Mouse (Mus musculus) forebrain, embryonic 11.5 days (tissue): Measurements from ENCODE around the gene Dock8. TPM values are rescaled to one million over a fixed set of nuclear protein-coding genes. Genes with fewer than 3 reads are reported as not detected.

Experiments
- ATAC-seq: fragments of 200-750 bp; cut with Nextera tagmentation; replicated peaks from 2 replicates; pipeline ENCODE4 v1.8.0; 2017; ENCODE audit warnings: moderate TSS enrichment; ENCODE audit not compliant: low FRiP score
- DNase-seq: peaks from one replicate; pipeline ENCODE4 v3.0.0-alpha.2; 2017; ENCODE audit warnings: low spot score
- H3K27ac ChIP-seq: fragments of 300-500 bp; sonication (generic); 2 replicates; pipeline ENCODE4 v1.5.1; 2014; ENCODE audit warnings: low read depth, low read length
- H3K27me3 ChIP-seq: fragments of 300-500 bp; sonication (generic); 2 replicates; pipeline ENCODE4 v1.6.1; 2014; ENCODE audit warnings: mild to moderate bottlenecking, low read length, mixed read lengths; ENCODE audit not compliant: control insufficient read depth, insufficient read depth
- H3K36me3 ChIP-seq: fragments of 300-500 bp; sonication (generic); 2 replicates; pipeline ENCODE4 v1.6.1; 2014; ENCODE audit warnings: mild to moderate bottlenecking, low read length, moderate library complexity, mixed read lengths; ENCODE audit not compliant: control insufficient read depth, insufficient read depth
- H3K4me1 ChIP-seq: fragments of 300-500 bp; sonication (generic); replicated peaks from 2 replicates; pipeline ENCODE4 v1.6.1; 2014; ENCODE audit warnings: low read length, mixed read lengths; ENCODE audit not compliant: control insufficient read depth, insufficient read depth
- H3K4me2 ChIP-seq: fragments of 300-500 bp; sonication (generic); 2 replicates; pipeline ENCODE4 v1.6.1; 2014; ENCODE audit warnings: low read depth, mild to moderate bottlenecking, low read length, moderate library complexity, mixed read lengths; ENCODE audit not compliant: severe bottlenecking
- H3K4me3 ChIP-seq: fragments of 300-500 bp; sonication (generic); 2 replicates; pipeline ENCODE4 v1.5.1; 2014; ENCODE audit warnings: low read depth, low read length
- H3K9ac ChIP-seq: fragments of 300-500 bp; sonication (generic); 2 replicates; pipeline ENCODE4 v1.6.1; 2014; ENCODE audit warnings: low read length
- H3K9me3 ChIP-seq: fragments of 300-500 bp; sonication (generic); 2 replicates; pipeline ENCODE4 v1.6.1; 2016; ENCODE audit warnings: low read length, mixed read lengths; ENCODE audit not compliant: control insufficient read depth
- WGBS: fragments of 180-500 bp; shearing (Covaris S2); extraction: QIAGEN DNeasy Blood & Tissue Kit; methylation state at CpG from one replicate; pipeline ENCODE4 v1.1.7; 2014; 5-methylcytosine and 5-hydroxymethylcytosine counted together
- polyA plus RNA-seq: library from polyadenylated mRNA; unstranded; fragments of >200 nt; fragmentation: Nextera tagmentation; extraction: Ambion mirVana; gene quantifications from 2 replicates; pipeline ENCODE4 v1.2.1, GENCODE M21; 2014

Dock8 gene
- polyA plus RNA-seq, 1 experiment from 2014 or later = 1.3 TPM

DNA sequence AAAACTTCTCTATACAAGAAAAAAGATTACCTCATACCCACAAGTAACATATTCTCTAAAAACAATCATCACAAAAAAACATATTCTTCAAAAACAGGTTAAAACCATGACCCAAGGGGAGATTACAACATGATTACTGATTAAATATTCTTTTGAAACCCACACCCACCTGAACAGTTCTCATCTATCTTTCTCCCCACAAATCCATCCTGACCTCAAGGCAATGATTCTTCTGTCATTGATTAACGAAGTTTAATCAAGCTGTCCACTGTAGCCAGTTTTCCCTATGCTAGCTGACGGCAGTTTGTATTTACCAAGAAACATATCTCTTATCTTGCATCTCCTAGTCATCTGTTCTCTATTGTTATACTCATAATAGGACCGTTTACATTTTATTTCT, 98.6 kb downstream of the Dock8 start:
- 81% methylated on average over 3 of the region's 3 CpGs for WGBS
- DNase-seq (no peak), ATAC-seq (no peak)
- Histone ChIP-seq H3K9ac (no peak overlapping the region), H3K27ac (no peak overlapping the region), H3K4me3 (no peak overlapping the region), H3K27me3 (no peaks in the 10 kb centered on the region), H3K4me1 (0 out of 2 replicates have a peak, but pooled peaks cover 3% of the 10 kb centered on the region), H3K36me3 (no peaks in the 10 kb centered on the region), H3K9me3 (no peaks in the 10 kb centered on the region), H3K4me2 (no peak overlapping the region)

GRCm38 (mm10) chr19:25098941-25099340, 99.6 kb downstream of the Dock8 start:
- Histone ChIP-seq H3K4me1 (0 out of 2 replicates have a peak, but pooled peaks cover 3% of the 10 kb centered on the region), H3K4me2 (no peak overlapping the region), H3K9me3 (no peaks in the 10 kb centered on the region), H3K27me3 (no peaks in the 10 kb centered on the region), H3K4me3 (no peak overlapping the region), H3K36me3 (no peaks in the 10 kb centered on the region), H3K27ac (no peak overlapping the region), H3K9ac (no peak overlapping the region)
- DNase-seq (no peak), ATAC-seq (no peak)
- WGBS = 87% methylated on average over 4 of the region's 4 CpGs

DNA sequence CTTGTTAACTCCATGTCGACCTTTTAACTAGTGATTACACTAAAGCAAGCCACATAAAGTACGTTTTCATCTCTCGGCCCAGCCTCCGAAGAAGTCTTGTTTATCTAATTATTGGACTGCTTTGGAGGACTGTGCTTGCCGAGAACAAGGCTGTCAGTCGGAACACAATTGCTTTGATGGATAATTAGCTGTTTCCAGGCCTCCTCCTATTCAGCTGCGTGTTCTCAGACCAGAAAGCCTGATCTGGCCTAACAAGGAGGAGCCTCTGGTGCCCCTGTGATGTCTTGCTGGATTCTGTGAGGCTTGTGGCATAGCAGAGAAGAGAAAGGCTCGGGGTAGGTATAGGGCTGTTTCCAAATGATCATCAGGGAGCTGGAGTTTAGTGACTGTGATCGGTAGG, 106.3 kb downstream of the Dock8 start:
- no peak overlapping the region for H3K4me2 ChIP-seq
- peak; percentile 58 for DNase-seq
- peaks cover 8% of the 10 kb centered on the region; the same call in 1 of the 2 replicates for H3K4me1 ChIP-seq
- H3K4me3 ChIP-seq = no peak overlapping the region
- no peaks in the 10 kb centered on the region for H3K9me3 ChIP-seq
- H3K36me3 ChIP-seq = no peaks in the 10 kb centered on the region
- no peak overlapping the region for H3K9ac ChIP-seq
- H3K27ac ChIP-seq = no peak overlapping the region
- 26% methylated on average over 9 of the region's 9 CpGs for WGBS
- H3K27me3 ChIP-seq = no peaks in the 10 kb centered on the region
- ATAC-seq = peak; percentile 56; the same call in 1 of the 2 replicates

- Histone ChIP-seq H3K27ac (0 out of 2 replicates have a peak overlapping the region, but pooled peaks have one; percentile 6), H3K36me3 (no peaks in the 10 kb centered on the region), H3K9ac (no peak overlapping the region), H3K9me3 (no peaks in the 10 kb centered on the region), H3K4me1 (peaks cover 8% of the 10 kb centered on the region; the same call in 1 of the 2 replicates), H3K4me2 (no peak overlapping the region), H3K27me3 (no peaks in the 10 kb centered on the region), H3K4me3 (no peak overlapping the region)
- ATAC-seq (no peak), DNase-seq (no peak)
- 85% methylated on average over 8 of the region's 8 CpGs for WGBS
Observed at GRCm38 (mm10) chr19:25106315-25106714, 107.0 kb downstream of the Dock8 start.

DNA sequence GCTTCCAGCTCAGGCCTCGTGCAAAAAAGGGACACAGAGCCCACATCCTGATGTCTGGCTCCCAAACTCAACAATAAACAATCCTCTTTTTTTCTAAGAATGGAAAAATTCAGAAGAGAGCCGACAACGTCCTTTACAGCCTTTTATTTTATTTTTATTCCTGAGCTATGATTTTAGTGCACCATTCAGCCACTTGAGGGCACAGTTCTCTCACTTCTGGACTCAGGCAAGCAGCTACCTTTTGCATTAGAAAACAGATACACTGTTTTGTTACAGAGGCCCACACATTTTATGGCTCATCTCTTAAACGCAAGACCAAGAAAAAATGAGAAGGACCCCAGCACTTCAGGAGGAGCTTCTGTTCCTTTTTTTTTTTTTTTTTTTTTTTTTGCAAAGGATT, 108.1 kb downstream of the Dock8 start:
- Histone ChIP-seq H3K36me3 (no peaks in the 10 kb centered on the region), H3K4me3 (no peak overlapping the region), H3K9me3 (no peaks in the 10 kb centered on the region), H3K4me1 (peaks cover 8% of the 10 kb centered on the region; the same call in 1 of the 2 replicates), H3K4me2 (no peak overlapping the region), H3K27ac (no peak overlapping the region), H3K9ac (no peak overlapping the region), H3K27me3 (no peaks in the 10 kb centered on the region)
- WGBS = 52% methylated on average over 4 of the region's 4 CpGs
- DNase-seq (no peak), ATAC-seq (no peak)

GRCm38 (mm10) chr19:25111591-25112233, 112.4 kb downstream of the Dock8 start:
- no peaks in the 10 kb centered on the region for H3K36me3 ChIP-seq
- WGBS = 70% methylated on average over 18 of the region's 18 CpGs
- H3K4me3 ChIP-seq = no peak overlapping the region

DNA sequence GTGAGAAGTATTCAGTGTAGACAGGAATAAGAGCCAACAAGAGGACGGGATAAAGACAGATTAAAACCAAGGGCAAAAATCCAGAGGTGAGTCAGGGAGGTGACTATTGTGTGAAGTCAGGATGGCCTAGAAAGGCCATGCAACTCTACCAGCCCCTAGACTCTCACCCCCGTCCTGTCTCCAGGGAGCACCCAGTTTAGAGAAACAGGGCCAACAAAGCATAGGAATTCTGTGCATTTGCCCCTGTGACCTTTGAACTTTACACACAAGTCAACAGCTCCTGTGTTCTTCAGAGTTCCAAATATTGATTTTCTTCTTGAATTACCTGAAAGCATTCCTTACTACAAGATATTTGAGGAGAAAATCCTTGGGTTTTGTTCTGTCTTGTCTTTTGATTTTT, 117.6 kb downstream of the Dock8 start:
- H3K36me3 ChIP-seq = no peaks in the 10 kb centered on the region
- no peak for ATAC-seq
- no peaks in the 10 kb centered on the region for H3K27me3 ChIP-seq
- H3K27ac ChIP-seq = no peak overlapping the region
- H3K9ac ChIP-seq = no peak overlapping the region
- H3K4me3 ChIP-seq = no peak overlapping the region
- H3K4me2 ChIP-seq = no peak overlapping the region
- H3K9me3 ChIP-seq = no peaks in the 10 kb centered on the region
- DNase-seq = no peak
- H3K4me1 ChIP-seq = no peaks in the 10 kb centered on the region
- 62% methylated on average over 2 of the region's 2 CpGs for WGBS

More at GRCm38 (mm10) chr19:25111591-25112233, 112.4 kb downstream of the Dock8 start:
- Histone ChIP-seq H3K9me3 (no peaks in the 10 kb centered on the region), H3K27ac (no peak overlapping the region), H3K27me3 (no peaks in the 10 kb centered on the region), H3K4me2 (no peak overlapping the region), H3K4me1 (no peaks in the 10 kb centered on the region), H3K9ac (no peak overlapping the region)
- ATAC-seq (no peak), DNase-seq (no peak)

DNA sequence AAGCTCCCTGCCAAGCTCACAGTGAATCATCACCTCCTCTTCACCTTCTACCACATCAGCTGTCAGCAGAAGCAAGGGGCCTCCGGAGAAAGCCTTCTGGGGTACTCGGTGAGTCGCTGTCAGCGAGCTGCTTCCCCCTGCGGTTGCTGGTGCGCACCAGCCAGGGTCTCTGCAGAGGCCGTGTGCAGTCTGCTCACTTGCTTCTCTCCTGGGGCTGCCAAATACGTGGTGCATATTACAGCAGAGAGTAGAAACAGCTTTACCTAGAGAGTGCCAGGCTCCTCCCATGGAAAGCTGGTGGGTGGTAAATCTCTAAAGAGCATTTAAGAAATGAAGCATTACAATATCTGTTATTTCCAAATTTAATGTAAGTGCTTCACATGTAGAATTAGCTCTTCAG, 123.1 kb downstream of the Dock8 start:
- Histone ChIP-seq H3K4me1 (no peaks in the 10 kb centered on the region), H3K27me3 (no peaks in the 10 kb centered on the region), H3K27ac (no peak overlapping the region), H3K9me3 (no peaks in the 10 kb centered on the region), H3K36me3 (no peaks in the 10 kb centered on the region), H3K9ac (no peak overlapping the region), H3K4me3 (no peak overlapping the region), H3K4me2 (no peak overlapping the region)
- no peak for DNase-seq
- 76% methylated on average over 8 of the region's 8 CpGs for WGBS
- no peak for ATAC-seq

DNA sequence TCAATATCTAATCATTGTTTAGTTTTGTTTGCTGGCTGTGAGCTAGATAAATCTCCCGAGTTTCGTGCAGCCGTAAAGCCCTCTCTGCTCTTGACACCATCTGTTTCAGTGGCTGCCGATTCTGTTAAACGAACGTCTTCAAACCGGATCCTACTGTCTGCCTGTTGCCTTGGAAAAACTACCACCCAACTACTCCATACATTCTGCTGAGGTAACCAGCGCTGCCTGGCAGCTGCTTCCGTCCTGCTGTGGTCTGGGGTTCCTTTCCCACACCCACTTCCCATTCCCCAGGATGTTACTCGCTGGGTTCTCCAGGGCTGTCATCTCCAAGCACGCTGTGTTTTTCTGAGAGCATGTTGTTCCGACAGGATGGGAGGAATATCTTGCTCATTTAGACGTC, 123.7 kb downstream of the Dock8 start:
- no peak overlapping the region for H3K9ac ChIP-seq
- H3K4me3 ChIP-seq = no peak overlapping the region
- H3K4me2 ChIP-seq = no peak overlapping the region
- DNase-seq = no peak
- H3K27me3 ChIP-seq = no peaks in the 10 kb centered on the region
- no peaks in the 10 kb centered on the region for H3K4me1 ChIP-seq
- 86% methylated on average over 13 of the region's 13 CpGs for WGBS
- no peaks in the 10 kb centered on the region for H3K9me3 ChIP-seq
- H3K27ac ChIP-seq = no peak overlapping the region
- H3K36me3 ChIP-seq = no peaks in the 10 kb centered on the region
- no peak for ATAC-seq
